Mouse (Mus musculus) megakaryocyte, embryonic 14.5 days (primary cell): ENCODE measurements around the gene Rtn3. TPM values are rescaled to one million over a fixed set of nuclear protein-coding genes. Genes with fewer than 3 reads are reported as not detected.
A peak's percentile ranks its signal among the peaks of the same experiment; 100 is the strongest.
"Not testable (repeated sequence)": the region's sequence is repeated elsewhere in the genome, so short reads cannot be mapped to it uniquely, and the experiment has no call there.

Experiments used
- H3K27me3 ChIP-seq: replicated peaks from 2 replicates; pipeline ENCODE3; 2012; ENCODE audit warnings: inconsistent platforms
- H3K36me3 ChIP-seq: replicated peaks from 2 replicates; pipeline ENCODE3; 2012; ENCODE audit warnings: low read length, inconsistent platforms, mixed read lengths
- H3K4me1 ChIP-seq: 2 replicates; pipeline ENCODE4 v1.6.1; 2012; ENCODE audit warnings: inconsistent platforms
- H3K4me3 ChIP-seq: replicated peaks from 2 replicates; pipeline ENCODE3; 2012; ENCODE audit warnings: moderate library complexity, mild to moderate bottlenecking, inconsistent platforms
- H3K9me3 ChIP-seq: 2 replicates; pipeline ENCODE4 v1.6.1; 2012; ENCODE audit warnings: inconsistent platforms
- FLI1 ChIP-seq: IDR thresholded peaks from 2 replicates; pipeline ENCODE4 v1.6.1; 2012; ENCODE audit warnings: low read length, inconsistent platforms, mixed read lengths
- GATA1 ChIP-seq: IDR thresholded peaks from 3 replicates; pipeline ENCODE4 v1.6.1; 2012; ENCODE audit warnings: mixed read lengths, low read length, inconsistent platforms, borderline replicate concordance
- polyA plus RNA-seq: library from polyadenylated mRNA; stranded (reverse); fragments of >175 nt; gene quantifications from 2 replicates; pipeline ENCODE4 v1.2.3, GENCODE M21; 2012; ENCODE audit warnings: low replicate concordance; ENCODE audit not compliant: insufficient read depth

Gene Rtn3
- polyA plus RNA-seq, 1 experiment: 59.9 TPM

DNA sequence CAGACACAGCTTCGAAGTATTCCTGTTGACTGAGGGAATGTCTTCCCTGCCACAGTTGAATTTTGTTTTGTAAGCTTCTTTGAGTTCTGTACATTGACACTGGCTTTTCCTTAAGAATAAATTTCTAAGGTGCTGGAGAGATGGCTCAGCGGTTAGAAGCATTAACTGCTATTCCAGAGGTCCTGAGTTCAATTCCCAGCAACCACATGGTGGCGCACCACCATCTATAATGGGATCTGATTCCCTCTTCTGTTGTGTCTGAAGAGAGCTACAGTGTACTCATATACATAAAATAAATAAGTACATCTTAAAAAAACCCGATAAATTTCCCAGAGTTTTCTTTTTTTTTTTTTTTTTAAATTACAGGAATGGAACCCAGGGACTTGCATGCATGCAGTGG, 24.9 kb upstream of the Rtn3 start:
- Histone ChIP-seq H3K4me1 (peaks cover 49% of the 10 kb centered on the region), H3K27me3 (no peaks in the 10 kb centered on the region), H3K9me3 (no peaks in the 10 kb centered on the region), H3K4me3 (no peak overlapping the region), H3K36me3 (peaks cover 49% of the 10 kb centered on the region)
- TF ChIP-seq FLI1 (no peak), GATA1 (no peak)

DNA sequence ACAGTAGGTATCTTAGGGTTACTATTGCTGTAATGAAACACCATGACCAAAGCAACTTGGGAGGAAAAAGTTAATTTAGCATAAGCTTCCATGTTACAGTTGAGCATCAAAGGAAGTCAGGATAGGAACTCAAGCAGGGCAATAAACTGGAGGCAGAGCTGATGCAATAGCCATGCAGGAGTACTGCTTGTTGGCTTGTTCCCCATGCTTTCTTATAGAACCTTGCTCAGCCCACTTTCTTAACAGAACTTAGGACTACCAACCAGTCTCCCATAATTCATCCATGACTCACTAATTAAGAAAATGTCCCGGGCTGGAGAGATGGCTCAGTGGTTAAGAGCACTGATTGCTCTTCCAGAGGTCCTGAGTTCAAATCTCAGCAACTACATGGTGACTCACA, 23.2 kb upstream of the Rtn3 start:
- Histone ChIP-seq H3K36me3 (peaks cover 33% of the 10 kb centered on the region), H3K4me1 (peaks cover 50% of the 10 kb centered on the region), H3K4me3 (no peak overlapping the region), H3K9me3 (no peaks in the 10 kb centered on the region), H3K27me3 (no peaks in the 10 kb centered on the region)
- TF ChIP-seq GATA1 (no peak), FLI1 (no peak)

DNA sequence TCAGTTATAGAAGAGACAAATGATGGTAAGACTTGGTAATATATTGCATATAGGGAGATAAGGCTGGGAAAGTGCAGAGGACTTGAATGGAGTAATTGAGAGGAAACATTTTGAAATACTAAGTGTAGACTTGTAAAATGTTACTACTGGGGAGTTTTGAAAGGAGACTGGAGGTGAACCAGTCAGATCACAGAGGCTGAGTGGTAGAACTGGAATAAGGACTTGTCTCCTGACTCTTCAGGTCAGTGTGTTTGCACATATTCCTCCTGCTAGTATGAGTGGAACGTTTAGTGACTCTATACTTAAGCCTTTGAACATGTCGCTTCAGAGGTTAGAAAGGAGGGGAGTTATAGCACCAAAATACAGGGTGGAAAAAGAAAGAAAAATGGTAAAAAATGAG, 19.4 kb upstream of the Rtn3 start:
- H3K27me3 ChIP-seq: no peaks in the 10 kb centered on the region
- H3K4me1 ChIP-seq: peaks cover 51% of the 10 kb centered on the region
- TF ChIP-seq FLI1 (no peak), GATA1 (no peak)
- H3K9me3 ChIP-seq: no peaks in the 10 kb centered on the region
- peaks cover 10% of the 10 kb centered on the region for H3K36me3 ChIP-seq
- no peak overlapping the region for H3K4me3 ChIP-seq

DNA sequence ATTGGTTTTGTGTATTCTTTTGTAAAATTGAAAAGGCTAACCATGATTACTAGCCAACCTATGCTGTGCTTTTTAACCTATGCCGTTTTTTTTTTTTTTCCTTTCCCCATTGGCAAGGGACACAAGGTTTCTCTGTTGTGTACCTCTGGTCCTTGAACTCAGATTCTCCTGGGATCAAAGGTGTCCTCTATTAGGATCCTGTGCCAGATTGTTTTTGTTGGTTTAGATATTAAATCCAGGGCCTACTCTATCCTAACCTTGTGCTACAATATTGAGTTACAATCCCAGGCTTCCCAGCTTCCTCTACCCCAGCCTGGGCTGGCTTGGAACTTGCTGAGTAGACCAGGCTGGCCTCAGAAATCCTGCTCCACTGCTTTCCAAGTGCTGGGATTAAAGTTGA, 17.6 kb upstream of the Rtn3 start:
- H3K36me3 ChIP-seq: peaks cover 10% of the 10 kb centered on the region
- H3K27me3 ChIP-seq: no peaks in the 10 kb centered on the region
- TF ChIP-seq FLI1: no peak
- TF ChIP-seq GATA1: no peak
- H3K9me3 ChIP-seq: no peaks in the 10 kb centered on the region
- H3K4me3 ChIP-seq: no peak overlapping the region
- peaks cover 53% of the 10 kb centered on the region for H3K4me1 ChIP-seq

DNA sequence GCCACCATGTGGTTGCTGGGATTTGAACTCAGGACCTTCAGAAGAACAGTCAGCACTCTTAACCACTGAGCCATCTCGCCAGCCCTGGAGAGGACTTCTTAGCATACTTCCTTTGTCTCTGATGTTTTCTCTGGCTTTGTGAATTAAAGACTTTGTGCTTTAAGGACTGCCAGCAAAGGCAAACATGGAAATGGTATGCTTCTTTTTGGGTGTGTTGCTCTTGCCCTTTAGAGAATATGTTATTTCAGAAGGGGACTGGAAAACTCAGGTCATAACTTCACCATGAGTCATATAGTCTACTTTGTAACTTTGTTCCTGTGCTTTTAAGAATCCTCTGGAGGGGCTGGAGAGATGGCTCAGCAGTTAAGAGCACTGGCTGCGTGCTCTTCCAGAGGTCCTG, 15.7 kb upstream of the Rtn3 start:
- H3K27me3 ChIP-seq: no peaks in the 10 kb centered on the region

DNA sequence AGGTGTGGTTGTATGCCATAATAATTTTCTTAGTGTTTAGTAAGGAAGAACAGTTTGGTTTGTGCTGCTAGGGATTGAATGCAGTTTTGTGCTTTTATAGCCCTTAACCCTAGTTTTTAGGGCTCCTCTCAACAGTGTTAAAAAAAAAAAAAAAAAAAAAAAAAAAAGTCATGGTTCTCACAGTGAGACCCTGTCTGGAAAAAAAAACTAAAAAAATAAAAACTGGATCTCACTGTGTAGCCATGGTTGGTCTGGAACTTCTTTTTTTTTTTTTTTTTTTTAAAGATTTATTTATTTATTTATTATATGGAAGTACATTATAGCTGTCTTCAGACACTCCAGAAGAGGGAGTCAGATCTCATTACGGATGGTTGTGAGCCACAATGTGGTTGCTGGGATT, 13.0 kb upstream of the Rtn3 start:
- H3K9me3 ChIP-seq, H3K27me3 ChIP-seq: not testable (repeated sequence)
- H3K36me3 ChIP-seq: peaks cover 10% of the 10 kb centered on the region
- peak overlapping the region; percentile 98 for H3K4me3 ChIP-seq
- H3K4me1 ChIP-seq: peaks cover 36% of the 10 kb centered on the region

More for the DNA sequence above, 15.7 kb upstream of the Rtn3 start:
- Histone ChIP-seq H3K4me3 (no peak overlapping the region), H3K4me1 (peaks cover 37% of the 10 kb centered on the region), H3K36me3 (peaks cover 10% of the 10 kb centered on the region), H3K9me3 (no peaks in the 10 kb centered on the region)
- TF ChIP-seq GATA1: no peak
- TF ChIP-seq FLI1: no peak

DNA sequence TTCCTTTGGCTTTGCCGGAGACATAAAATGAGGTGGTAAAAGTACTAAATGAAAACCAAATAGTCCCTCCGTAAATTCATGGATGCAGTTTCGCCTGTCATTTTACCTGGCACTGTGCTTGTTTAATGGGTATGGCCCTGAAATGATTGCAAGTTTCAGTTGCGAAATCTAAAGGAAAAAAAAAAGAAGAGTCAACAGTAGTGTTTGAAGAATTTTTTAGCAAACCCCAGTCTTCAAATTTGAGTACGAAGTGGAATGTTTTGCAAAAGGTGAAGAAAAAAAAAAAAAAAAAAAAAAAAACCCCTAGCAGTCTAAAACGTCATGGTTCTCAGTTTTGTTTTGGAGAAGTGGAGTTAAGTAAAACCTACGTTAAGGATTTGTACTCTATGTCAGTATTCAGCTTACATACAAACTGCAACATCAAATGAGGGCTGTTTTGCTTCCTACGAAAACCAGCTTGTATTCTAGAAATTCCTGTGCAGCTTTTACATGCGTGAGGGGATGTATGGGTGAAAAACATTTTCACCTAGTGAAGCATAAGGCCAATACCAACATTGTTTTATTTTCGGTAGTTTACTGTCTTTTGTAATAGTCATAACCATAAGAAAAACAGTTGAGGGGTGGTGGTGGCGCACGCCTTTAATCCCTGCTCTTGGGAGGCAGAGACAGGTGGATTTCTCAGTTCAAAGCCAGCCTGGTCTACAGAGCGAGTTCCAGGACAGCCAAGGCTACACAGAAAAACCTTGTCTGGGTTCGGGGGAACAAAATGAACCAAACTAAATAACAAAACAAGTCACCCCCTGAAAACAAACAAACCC, 12.3 kb upstream of the Rtn3 start:
- peaks cover 10% of the 10 kb centered on the region for H3K36me3 ChIP-seq
- no peaks in the 10 kb centered on the region for H3K27me3 ChIP-seq
- H3K4me1 ChIP-seq: peaks cover 36% of the 10 kb centered on the region
- no peaks in the 10 kb centered on the region for H3K9me3 ChIP-seq
- TF ChIP-seq GATA1 (no peak), FLI1 (no peak)
- peak overlapping the region; percentile 98 for H3K4me3 ChIP-seq

DNA sequence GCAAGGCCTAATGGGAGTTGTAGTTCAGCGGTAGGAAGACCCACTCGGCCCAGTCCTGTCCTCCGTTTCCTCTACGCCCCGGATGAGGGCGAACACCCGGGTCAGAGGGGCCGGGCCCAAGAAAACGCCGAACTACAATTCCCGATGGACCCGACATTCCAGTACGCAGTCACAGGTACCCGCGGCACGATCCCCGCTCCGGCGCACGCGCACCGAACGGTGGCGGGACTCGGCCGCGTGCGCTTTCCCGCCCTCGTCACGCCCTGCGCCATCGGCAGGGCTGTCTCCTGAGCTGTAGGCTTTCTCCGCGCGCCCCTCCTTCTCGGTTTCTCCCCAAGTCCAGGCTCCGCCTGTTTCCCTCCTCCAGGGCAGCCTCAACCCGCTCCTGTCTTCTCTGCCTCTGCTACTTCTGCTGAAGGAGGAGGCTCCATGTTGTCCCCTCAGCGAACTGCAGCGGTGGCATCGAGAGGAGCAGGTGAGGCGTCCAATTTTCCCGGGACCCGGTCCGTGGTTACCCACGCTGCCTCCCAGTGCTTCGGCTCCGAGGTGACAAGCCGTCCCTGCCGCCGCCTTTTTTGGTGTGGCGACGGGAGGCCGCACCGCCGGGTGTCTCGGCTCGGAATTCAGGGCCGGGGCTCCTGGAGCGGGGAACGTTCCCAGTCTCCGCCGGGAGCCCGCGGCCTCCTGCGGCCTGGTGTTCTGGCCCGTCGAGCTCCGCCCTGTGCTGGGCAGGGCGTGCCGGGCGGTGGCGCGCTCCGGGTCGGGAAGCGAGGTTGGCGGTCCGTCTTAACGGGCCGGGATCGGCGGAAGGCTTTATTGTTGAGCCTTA, 11.3 kb upstream of the Rtn3 start:
- Histone ChIP-seq H3K27me3 (no peaks in the 10 kb centered on the region), H3K4me3 (peak overlapping the region; percentile 98), H3K36me3 (peaks cover 5% of the 10 kb centered on the region), H3K4me1 (peaks cover 37% of the 10 kb centered on the region), H3K9me3 (no peaks in the 10 kb centered on the region)
- TF ChIP-seq GATA1: no peak
- peak; percentile 57; the same call in 1 of the 2 replicates for TF ChIP-seq FLI1

DNA sequence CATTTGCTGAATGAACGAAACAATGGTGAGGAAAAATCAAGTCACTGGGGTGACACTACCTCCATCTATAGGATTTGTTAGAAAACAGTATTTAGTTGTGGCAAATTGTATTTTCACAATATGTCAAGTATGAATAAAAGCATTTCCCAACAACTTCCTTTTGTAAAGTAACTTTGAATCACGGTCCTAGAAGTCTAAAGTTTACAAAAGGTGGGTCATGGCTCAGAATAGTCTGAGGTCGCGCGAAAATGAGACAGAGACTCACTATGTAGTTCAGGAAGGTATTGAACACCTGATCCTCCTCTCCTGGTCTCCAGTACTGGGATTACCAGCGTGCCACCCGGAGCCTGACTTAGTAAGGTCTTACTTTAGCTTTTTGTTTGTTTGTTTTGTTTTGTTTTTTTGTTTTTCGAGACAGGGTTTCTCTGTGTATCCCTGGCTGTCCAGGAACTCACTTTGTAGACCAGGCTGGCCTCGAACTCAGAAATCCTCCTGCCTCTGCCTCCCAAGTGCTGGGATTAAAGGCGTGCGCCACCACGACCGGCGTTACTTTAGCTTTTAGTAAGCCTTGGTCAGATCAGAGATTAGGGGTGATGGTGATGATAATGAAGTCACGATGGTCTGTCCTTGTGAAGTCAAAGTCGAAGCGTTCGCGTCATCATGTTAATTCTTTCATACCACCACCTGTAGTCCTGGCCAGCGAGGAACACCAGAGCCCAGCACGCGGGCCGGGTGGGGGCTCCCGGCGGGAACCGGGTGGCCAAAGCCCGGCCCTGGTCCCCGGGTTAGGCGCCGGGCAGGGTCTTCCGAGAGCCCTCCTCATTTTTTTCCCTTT, 10.5 kb upstream of the Rtn3 start, which contains the start of gene Atl3:
Gene Atl3 (plus strand): TSS at position 689 of the 835 bp plus-strand sequence.
- peaks cover 41% of the 10 kb centered on the region for H3K4me1 ChIP-seq
- H3K4me3 ChIP-seq: peak within 1 kb of the TSS; percentile 98
- H3K36me3 ChIP-seq: peaks cover 2% of the 10 kb centered on the region
- TF ChIP-seq FLI1 (no peak), GATA1 (no peak)
- H3K9me3 ChIP-seq: no peaks in the 10 kb centered on the region
- H3K27me3 ChIP-seq: no peaks in the 10 kb centered on the region

DNA sequence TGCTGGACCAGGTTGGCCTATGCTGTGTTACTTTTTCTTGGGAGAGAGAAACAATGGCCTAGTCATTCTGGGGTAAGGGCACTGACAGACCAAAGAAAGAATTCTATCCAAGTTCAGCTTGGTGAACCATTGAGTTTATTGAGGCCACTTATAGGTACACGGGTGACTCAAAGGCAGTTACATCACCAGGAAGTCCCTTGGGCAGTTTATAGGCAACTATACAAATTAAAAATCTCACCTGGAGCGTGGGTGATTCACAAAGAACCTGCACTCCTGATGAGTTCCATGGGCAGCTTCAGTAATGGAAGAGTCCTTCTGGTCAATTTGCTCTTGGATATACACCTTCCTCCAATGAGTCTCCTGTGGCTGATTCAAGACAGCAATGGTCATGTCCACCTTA, 9.6 kb upstream of the Rtn3 start:
- Histone ChIP-seq H3K36me3 (no peaks in the 10 kb centered on the region), H3K4me1 (peaks cover 45% of the 10 kb centered on the region), H3K4me3 (no peak overlapping the region), H3K9me3 (no peaks in the 10 kb centered on the region), H3K27me3 (no peaks in the 10 kb centered on the region)
- TF ChIP-seq FLI1: no peak
- TF ChIP-seq GATA1: no peak
